Mouse (Mus musculus): ENCODE data around the gene Egfem1. TPM values are rescaled to one million over a fixed set of nuclear protein-coding genes. Genes with fewer than 3 reads are reported as not detected.

Egfem1 gene
- total RNA-seq (2021) (not detected), polyA plus RNA-seq (2012; rRNA removed) (0.04 TPM in 1 of 2 replicates, not detected in the other)
- long read RNA-seq = 0 reads

DNA sequence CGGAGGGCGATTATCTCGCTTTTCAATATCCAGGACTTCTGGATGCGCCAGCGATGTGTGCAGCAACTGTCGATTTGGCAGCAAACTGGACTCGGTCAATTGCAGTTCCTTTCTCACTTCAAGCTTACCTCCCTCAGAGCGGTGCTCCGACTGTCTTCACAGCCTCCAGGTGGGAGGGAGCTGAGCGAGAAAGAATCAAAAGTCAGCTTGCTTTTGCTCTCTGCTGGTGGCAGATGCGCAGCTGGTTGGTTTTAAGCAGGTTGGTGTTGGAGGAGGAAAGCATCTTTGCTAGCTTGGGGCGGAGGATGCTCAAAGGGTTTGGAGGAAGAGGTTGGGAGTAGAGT is at the start of gene Egfem1:
Gene Egfem1, plus strand, starts transcription at position 72 of the 344 bp plus-strand sequence.
- no peak for TF ChIP-seq POLR2A (IDR thresholded peaks at IDR 0.05; ENCODE audit: insufficient read depth, low read depth, low read length)
- TF ChIP-seq EP300 (IDR thresholded peaks at IDR 0.05; ENCODE audit: insufficient read depth, low read depth, low read length) = no peak
- no peak for TF ChIP-seq CTCF (IDR thresholded peaks at IDR 0.05)
- H3K9ac ChIP-seq (ENCODE audit: low read depth, low read length) = peak within 1 kb of the TSS; percentile 31; the same call in 1 of the 2 replicates
- intact Hi-C loops (cut with DNase I) = no loop called here

DNA sequence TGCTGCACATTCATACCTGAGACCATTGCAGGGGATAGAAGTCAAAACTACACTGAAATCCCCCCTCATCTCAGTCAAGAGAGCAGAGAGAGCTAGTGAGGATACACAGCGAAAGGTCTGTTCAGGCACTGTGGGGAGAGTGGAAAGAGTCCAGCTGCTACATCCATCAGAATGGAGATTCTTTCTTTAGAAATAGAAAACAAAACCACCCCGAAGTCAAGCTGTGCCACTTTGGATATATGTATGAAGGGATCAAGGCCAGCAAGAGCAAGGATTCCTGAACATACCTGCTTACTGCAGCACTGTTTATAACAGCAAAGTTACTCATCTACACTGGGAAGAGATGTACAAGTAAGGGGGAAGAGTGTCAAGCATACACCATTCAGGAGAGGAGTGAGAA is 48.7 kb upstream of the Egfem1 start:
- H3K79me2 ChIP-seq (replicated peaks; ENCODE audit: control insufficient read depth, insufficient read depth, low read length) = no peaks in the 10 kb centered on the region
- DNase-seq = no peak
- no peak overlapping the region for H3K4me3 ChIP-seq
- WGBS = 64% methylated on average over 2 of the region's 2 CpGs
- H3K27me3 ChIP-seq (ENCODE audit: control insufficient read depth, insufficient read depth, low read length) = no peaks in the 10 kb centered on the region
- no peak overlapping the region for H3K27ac ChIP-seq
- no peaks in the 10 kb centered on the region for H3K4me1 ChIP-seq (ENCODE audit: control insufficient read depth, insufficient read depth, low read length)
- H3K9ac ChIP-seq (ENCODE audit: low read depth, low read length) = no peak overlapping the region
- intact Hi-C loops (cut with DNase I) = no loop called here
- no peaks in the 10 kb centered on the region for H3K36me3 ChIP-seq (ENCODE audit: control insufficient read depth, insufficient read depth, low read length)
- TF ChIP-seq CTCF (IDR thresholded peaks at IDR 0.05) = no peak
- no peak for TF ChIP-seq EP300 (IDR thresholded peaks at IDR 0.05; ENCODE audit: insufficient read depth, low read depth, low read length)
- TF ChIP-seq POLR2A (IDR thresholded peaks at IDR 0.05; ENCODE audit: insufficient read depth, low read depth, low read length) = no peak

More for the DNA sequence above, at the start of gene Egfem1:
- H3K79me2 ChIP-seq (replicated peaks; ENCODE audit: control insufficient read depth, insufficient read depth, low read length) = no peaks in the 10 kb centered on the region
- H3K27ac ChIP-seq = no peak within 1 kb of the TSS
- H3K4me3 ChIP-seq = peak within 1 kb of the TSS; percentile 33
- no peaks in the 10 kb centered on the region for H3K4me1 ChIP-seq (ENCODE audit: control insufficient read depth, insufficient read depth, low read length)
- 10% methylated on average over 12 of the region's 12 CpGs for WGBS
- peaks cover 4% of the 10 kb centered on the region for H3K27me3 ChIP-seq (ENCODE audit: control insufficient read depth, insufficient read depth, low read length)
- H3K36me3 ChIP-seq (ENCODE audit: control insufficient read depth, insufficient read depth, low read length) = no peaks in the 10 kb centered on the region
- DNase-seq = no peak

DNA sequence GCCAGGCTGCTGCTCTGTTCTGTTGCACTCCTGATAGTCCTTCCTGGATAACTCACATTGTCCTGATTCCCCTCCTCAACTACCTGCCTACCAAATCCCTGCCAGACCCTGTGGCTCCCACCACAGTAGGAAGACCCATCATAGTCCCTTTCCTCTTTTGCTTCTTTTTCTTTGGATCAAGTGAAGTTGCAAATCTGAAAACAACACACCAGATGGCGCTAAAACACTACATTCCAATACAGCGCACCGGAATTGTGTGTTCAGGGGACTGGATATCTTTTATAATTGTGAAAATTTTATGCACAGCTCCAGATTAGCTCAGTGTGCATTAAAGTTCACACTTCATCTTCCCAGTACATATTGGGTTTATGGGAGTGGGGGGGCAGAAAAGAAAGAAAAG is 45.7 kb upstream of the Egfem1 start:
- Histone ChIP-seq H3K79me2 (replicated peaks; ENCODE audit: control insufficient read depth, insufficient read depth, low read length) (no peaks in the 10 kb centered on the region), H3K4me1 (ENCODE audit: control insufficient read depth, insufficient read depth, low read length) (no peaks in the 10 kb centered on the region), H3K4me3 (no peak overlapping the region), H3K27ac (no peak overlapping the region), H3K27me3 (ENCODE audit: control insufficient read depth, insufficient read depth, low read length) (no peaks in the 10 kb centered on the region), H3K36me3 (ENCODE audit: control insufficient read depth, insufficient read depth, low read length) (no peaks in the 10 kb centered on the region), H3K9ac (ENCODE audit: low read depth, low read length) (no peak overlapping the region)
- 3% methylated on average over 3 of the region's 3 CpGs for WGBS
- intact Hi-C loops (cut with DNase I) = loop anchor here (5.0 kb wide), 1 partner anchor 691 kb away; no protein-coding TSS in a partner anchor
- TF ChIP-seq EP300 (IDR thresholded peaks at IDR 0.05; ENCODE audit: insufficient read depth, low read depth, low read length) = no peak
- peak; percentile 75 for TF ChIP-seq CTCF (IDR thresholded peaks at IDR 0.05)
- no peak for DNase-seq

DNA sequence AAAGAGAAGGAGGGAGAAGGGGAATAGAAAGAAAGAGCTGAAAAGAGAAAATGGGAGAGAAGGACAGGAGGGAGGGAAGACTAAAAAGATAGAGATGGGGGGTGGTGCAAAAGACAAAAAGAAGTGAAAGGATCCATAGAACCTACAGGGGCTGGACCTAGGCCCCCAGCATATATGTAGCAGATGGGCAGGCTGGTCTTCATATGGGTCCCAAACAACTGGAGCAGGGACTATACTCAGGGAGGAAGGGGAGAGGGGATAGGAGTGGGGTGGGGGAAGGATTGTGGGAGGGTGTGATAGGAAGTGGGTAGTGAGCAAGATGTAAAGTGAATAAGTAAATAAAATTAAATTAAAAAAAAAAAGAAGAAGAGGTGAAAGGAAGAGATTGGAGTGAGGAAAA is 45.2 kb upstream of the Egfem1 start:
- no peaks in the 10 kb centered on the region for H3K36me3 ChIP-seq (ENCODE audit: control insufficient read depth, insufficient read depth, low read length)
- TF ChIP-seq CTCF (IDR thresholded peaks at IDR 0.05) (no peak), EP300 (IDR thresholded peaks at IDR 0.05; ENCODE audit: insufficient read depth, low read depth, low read length) (no peak), POLR2A (IDR thresholded peaks at IDR 0.05; ENCODE audit: insufficient read depth, low read depth, low read length) (no peak)
- H3K4me1 ChIP-seq (ENCODE audit: control insufficient read depth, insufficient read depth, low read length) = no peaks in the 10 kb centered on the region
- H3K9ac ChIP-seq (ENCODE audit: low read depth, low read length) = no peak overlapping the region
- intact Hi-C loops (cut with DNase I) = loop anchor here (5.0 kb wide), 1 partner anchor 691 kb away; no protein-coding TSS in a partner anchor
- no peak overlapping the region for H3K27ac ChIP-seq
- no peak overlapping the region for H3K4me3 ChIP-seq
- no peaks in the 10 kb centered on the region for H3K79me2 ChIP-seq (replicated peaks; ENCODE audit: control insufficient read depth, insufficient read depth, low read length)
- no peaks in the 10 kb centered on the region for H3K27me3 ChIP-seq (ENCODE audit: control insufficient read depth, insufficient read depth, low read length)
- DNase-seq = no peak

DNA sequence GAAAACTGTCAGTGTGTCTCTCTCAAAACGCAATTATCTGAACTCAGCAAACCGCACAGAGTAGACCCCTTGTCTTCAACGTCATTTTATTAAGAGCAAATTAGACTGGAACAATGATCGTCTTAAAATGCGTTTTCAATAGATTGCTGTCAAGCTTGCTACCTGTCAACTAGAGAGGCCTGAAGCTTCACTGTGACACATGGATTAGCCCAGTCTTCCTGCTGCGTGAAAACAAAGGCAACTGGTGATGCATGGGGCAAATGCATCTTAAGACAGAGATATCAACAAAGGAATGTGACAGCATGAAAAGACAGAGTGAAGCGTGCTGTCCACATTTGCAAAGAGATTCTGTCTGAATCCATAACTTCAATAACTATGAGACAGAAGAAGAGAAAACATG is 41.8 kb upstream of the Egfem1 start:
- 86% methylated on average over 7 of the region's 7 CpGs for WGBS

DNA sequence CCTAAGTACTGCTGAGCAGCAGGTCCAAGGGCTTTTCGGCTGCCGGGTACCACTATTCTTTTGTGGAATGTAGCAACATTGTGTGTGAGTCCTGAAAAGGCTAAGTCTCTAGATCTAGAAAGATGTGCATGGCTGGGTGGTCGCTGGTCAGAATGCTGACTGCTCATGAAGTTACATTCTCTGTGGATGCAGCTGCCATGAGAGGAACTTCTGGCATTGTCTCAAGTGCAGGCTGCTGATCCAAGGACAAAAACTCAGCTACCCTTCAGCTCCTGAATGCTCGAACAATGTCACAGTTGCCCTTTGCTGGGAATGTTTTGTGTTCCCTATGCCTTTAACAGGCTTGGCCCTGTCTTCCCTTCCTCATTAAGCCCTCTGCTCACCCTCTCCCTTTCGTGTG is 35.5 kb upstream of the Egfem1 start:
- Histone ChIP-seq H3K4me1 (ENCODE audit: control insufficient read depth, insufficient read depth, low read length) (no peaks in the 10 kb centered on the region), H3K36me3 (ENCODE audit: control insufficient read depth, insufficient read depth, low read length) (no peaks in the 10 kb centered on the region), H3K27me3 (ENCODE audit: control insufficient read depth, insufficient read depth, low read length) (peaks cover 2% of the 10 kb centered on the region; the same call in 1 of the 2 replicates), H3K79me2 (replicated peaks; ENCODE audit: control insufficient read depth, insufficient read depth, low read length) (no peaks in the 10 kb centered on the region), H3K4me3 (no peak overlapping the region), H3K27ac (no peak overlapping the region), H3K9ac (ENCODE audit: low read depth, low read length) (no peak overlapping the region)
- 64% methylated on average over 5 of the region's 5 CpGs for WGBS
- no peak for TF ChIP-seq EP300 (IDR thresholded peaks at IDR 0.05; ENCODE audit: insufficient read depth, low read depth, low read length)
- TF ChIP-seq POLR2A (IDR thresholded peaks at IDR 0.05; ENCODE audit: insufficient read depth, low read depth, low read length) = no peak
- no peak for TF ChIP-seq CTCF (IDR thresholded peaks at IDR 0.05)
- DNase-seq = no peak
- intact Hi-C loops (cut with DNase I) = no loop called here

More for the DNA sequence above, 41.8 kb upstream of the Egfem1 start:
- H3K27me3 ChIP-seq (ENCODE audit: control insufficient read depth, insufficient read depth, low read length) = no peaks in the 10 kb centered on the region
- no peaks in the 10 kb centered on the region for H3K36me3 ChIP-seq (ENCODE audit: control insufficient read depth, insufficient read depth, low read length)
- intact Hi-C loops (cut with DNase I) = no loop called here
- no peak overlapping the region for H3K9ac ChIP-seq (ENCODE audit: low read depth, low read length)
- H3K79me2 ChIP-seq (replicated peaks; ENCODE audit: control insufficient read depth, insufficient read depth, low read length) = no peaks in the 10 kb centered on the region
- no peak overlapping the region for H3K27ac ChIP-seq
- H3K4me3 ChIP-seq = no peak overlapping the region
- DNase-seq = no peak
- TF ChIP-seq EP300 (IDR thresholded peaks at IDR 0.05; ENCODE audit: insufficient read depth, low read depth, low read length) (no peak), POLR2A (IDR thresholded peaks at IDR 0.05; ENCODE audit: insufficient read depth, low read depth, low read length) (no peak), CTCF (IDR thresholded peaks at IDR 0.05) (no peak)
- no peaks in the 10 kb centered on the region for H3K4me1 ChIP-seq (ENCODE audit: control insufficient read depth, insufficient read depth, low read length)

Data from heart, adult 2 months (tissue).